Mouse (Mus musculus): ENCODE measurements around the gene Ap1s2.

DNA sequence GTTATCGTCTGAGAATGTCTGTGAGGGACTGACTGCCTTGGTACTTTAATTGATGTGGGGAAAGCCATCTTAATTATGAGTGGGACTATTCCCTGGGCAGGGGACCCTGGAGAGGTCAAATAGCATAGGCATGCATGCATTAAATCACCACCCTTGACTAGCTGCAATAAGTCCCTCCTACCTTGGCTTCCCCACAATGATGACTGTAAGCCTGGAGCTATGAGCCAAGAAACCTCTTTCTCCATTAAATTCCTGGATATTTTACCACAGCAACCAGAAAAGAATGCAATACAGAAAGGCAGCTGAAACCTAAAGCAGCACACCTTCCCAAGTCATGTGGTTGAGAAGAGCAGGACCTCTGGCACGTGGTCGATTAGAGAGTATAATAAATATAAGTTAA lies 35.6 kb downstream of the Ap1s2 start:
- TF ChIP-seq POLR2A (IDR thresholded peaks at IDR 0.05; ENCODE audit: control insufficient read depth, low read depth, low read length) (no peak), CTCF (IDR thresholded peaks at IDR 0.05; ENCODE audit: control insufficient read depth, insufficient read depth, insufficient replicate concordance, low read depth, low read length) (no peak)

Data from testis, adult 2 months (tissue).